Mouse (Mus musculus): ENCODE measurements around the gene Rasgrp3.

DNA sequence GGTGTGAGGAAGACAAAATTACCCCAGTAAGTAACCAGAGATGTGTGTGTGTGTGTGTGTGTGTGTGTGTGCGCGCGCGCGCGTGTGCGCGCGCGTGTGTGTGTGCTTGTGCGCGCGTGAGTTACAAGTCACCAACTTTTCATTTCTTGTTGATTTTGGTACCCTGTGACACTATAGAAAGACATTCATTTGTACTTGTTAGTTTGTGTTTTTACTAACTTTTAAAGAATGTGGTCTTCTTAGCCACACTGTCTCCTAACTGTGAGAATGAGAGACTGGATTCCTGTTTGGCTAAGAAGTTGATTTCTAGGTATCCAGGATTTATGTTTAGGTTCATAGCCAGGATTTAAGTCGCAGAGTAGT lies 29.9 kb downstream of the Rasgrp3 start:
- TF ChIP-seq CTCF (IDR thresholded peaks at IDR 0.05), result no peak
- no peak for TF ChIP-seq EP300 (IDR thresholded peaks at IDR 0.05)

All from lung, postnatal 0 days (tissue).